Mouse (Mus musculus) kidney, embryonic 15.5 days (tissue): ENCODE measurements around the gene Ap1m2. TPM values are rescaled to one million over a fixed set of nuclear protein-coding genes. Genes with fewer than 3 reads are reported as not detected.
"Not testable (repeated sequence)": the region's sequence is repeated elsewhere in the genome, so short reads cannot be mapped to it uniquely, and the experiment has no call there.

Source experiments
- ATAC-seq: fragments of 200-750 bp; cut with Nextera tagmentation; replicated peaks from 2 replicates; pipeline ENCODE4 v1.8.0; 2017; ENCODE audit warnings: moderate TSS enrichment; ENCODE audit not compliant: low FRiP score
- H3K27ac ChIP-seq: fragments of 300-500 bp; sonication (generic); 2 replicates; pipeline ENCODE4 v1.5.1; 2015; ENCODE audit warnings: mild to moderate bottlenecking, inconsistent platforms
- H3K27me3 ChIP-seq: fragments of 300-500 bp; sonication (generic); 2 replicates; pipeline ENCODE4 v1.6.1; 2015; ENCODE audit warnings: inconsistent platforms
- H3K36me3 ChIP-seq: fragments of 300-500 bp; sonication (generic); 2 replicates; pipeline ENCODE4 v1.6.1; 2015; ENCODE audit warnings: inconsistent platforms
- H3K4me1 ChIP-seq: fragments of 300-500 bp; sonication (generic); 2 replicates; pipeline ENCODE4 v1.6.1; 2015; ENCODE audit warnings: inconsistent platforms
- H3K4me2 ChIP-seq: fragments of 300-500 bp; sonication (generic); 2 replicates; pipeline ENCODE4 v1.6.1; 2015; ENCODE audit warnings: moderate library complexity, mild to moderate bottlenecking, inconsistent platforms
- H3K4me3 ChIP-seq: fragments of 300-500 bp; sonication (generic); replicated peaks from 2 replicates; pipeline ENCODE4 v1.5.1; 2015; ENCODE audit warnings: mild to moderate bottlenecking, inconsistent platforms
- H3K9ac ChIP-seq: fragments of 300-500 bp; sonication (generic); 2 replicates; pipeline ENCODE4 v1.6.1; 2015; ENCODE audit warnings: mild to moderate bottlenecking, inconsistent platforms
- H3K9me3 ChIP-seq: fragments of 300-500 bp; sonication (generic); replicated peaks from 2 replicates; pipeline ENCODE4 v1.6.1; 2016; ENCODE audit warnings: inconsistent platforms
- WGBS: fragments of 180-500 bp; shearing (Covaris S2); methylation state at CpG from one replicate; pipeline ENCODE4 v1.1.7; 2015; ENCODE audit warnings: mixed read lengths; 5-methylcytosine and 5-hydroxymethylcytosine counted together
- polyA plus RNA-seq: library from polyadenylated mRNA; unstranded; fragments of >200 nt; fragmentation: Nextera tagmentation; extraction: Ambion mirVana; gene quantifications from 2 replicates; pipeline ENCODE4 v1.2.1, GENCODE M21; 2015

Gene Ap1m2
- polyA plus RNA-seq, 1 experiment from 2014 or later, result 37.1 TPM

- 84% methylated on average over 8 of the region's 8 CpGs for whole genome bisulfite sequencing
- H3K27ac ChIP-seq, result no peak overlapping the region
Observed at GRCm38 (mm10) chr9:21336491-21336890, 24.4 kb upstream of the Ap1m2 start.

GRCm38 (mm10) chr9:21335391-21335790, 23.3 kb upstream of the Ap1m2 start:
- Histone ChIP-seq H3K27ac (no peak overlapping the region), H3K36me3 (peaks cover 12% of the 10 kb centered on the region), H3K9ac (no peak overlapping the region), H3K4me3 (no peak overlapping the region), H3K9me3 (no peaks in the 10 kb centered on the region), H3K4me2 (no peak overlapping the region), H3K27me3 (no peaks in the 10 kb centered on the region), H3K4me1 (peaks cover 36% of the 10 kb centered on the region)
- ATAC-seq, result no peak
- 78% methylated on average over 4 of the region's 4 CpGs for WGBS

More at GRCm38 (mm10) chr9:21336491-21336890, 24.4 kb upstream of the Ap1m2 start:
- H3K4me2 ChIP-seq, result no peak overlapping the region
- no peaks in the 10 kb centered on the region for H3K9me3 ChIP-seq
- ATAC-seq, result no peak
- H3K9ac ChIP-seq, result no peak overlapping the region
- H3K27me3 ChIP-seq, result no peaks in the 10 kb centered on the region
- peaks cover 18% of the 10 kb centered on the region for H3K36me3 ChIP-seq
- peaks cover 35% of the 10 kb centered on the region for H3K4me1 ChIP-seq
- no peak overlapping the region for H3K4me3 ChIP-seq

- Histone ChIP-seq H3K4me2 (no peak overlapping the region), H3K9ac (no peak overlapping the region), H3K27ac (no peak overlapping the region), H3K27me3 (no peaks in the 10 kb centered on the region), H3K4me3 (no peak overlapping the region), H3K36me3 (peaks cover 5% of the 10 kb centered on the region; the same call in 1 of the 2 replicates), H3K9me3 (no peaks in the 10 kb centered on the region), H3K4me1 (peaks cover 36% of the 10 kb centered on the region)
- ATAC-seq, result no peak
Observed at GRCm38 (mm10) chr9:21334747-21335146, 22.6 kb upstream of the Ap1m2 start.

- Histone ChIP-seq H3K9ac (no peak overlapping the region), H3K4me2 (no peak overlapping the region), H3K27ac (no peak overlapping the region), H3K4me3 (no peak overlapping the region), H3K36me3 (no peaks in the 10 kb centered on the region), H3K9me3 (no peaks in the 10 kb centered on the region), H3K4me1 (peaks cover 36% of the 10 kb centered on the region), H3K27me3 (no peaks in the 10 kb centered on the region)
- 53% methylated on average over 1 of the region's 1 CpGs for WGBS
- ATAC-seq, result no peak
Observed at GRCm38 (mm10) chr9:21333523-21333922, 21.4 kb upstream of the Ap1m2 start.

GRCm38 (mm10) chr9:21332161-21333061, 20.3 kb upstream of the Ap1m2 start:
- no peak overlapping the region for H3K9ac ChIP-seq
- peaks cover 30% of the 10 kb centered on the region for H3K4me1 ChIP-seq
- WGBS, result 39% methylated on average over 9 of the region's 9 CpGs
- ATAC-seq, result no peak
- no peak overlapping the region for H3K4me2 ChIP-seq
- H3K9me3 ChIP-seq, result no peaks in the 10 kb centered on the region
- 0 out of 2 replicates have a peak overlapping the region, but pooled peaks have one; percentile 39 for H3K27ac ChIP-seq
- H3K36me3 ChIP-seq, result no peaks in the 10 kb centered on the region
- H3K27me3 ChIP-seq, result no peaks in the 10 kb centered on the region
- no peak overlapping the region for H3K4me3 ChIP-seq

- Histone ChIP-seq H3K4me1 (peaks cover 25% of the 10 kb centered on the region), H3K9me3 (no peaks in the 10 kb centered on the region), H3K9ac (no peak overlapping the region), H3K36me3 (no peaks in the 10 kb centered on the region), H3K4me2 (no peak overlapping the region), H3K27ac (0 out of 2 replicates have a peak overlapping the region, but pooled peaks have one; percentile 39), H3K4me3 (no peak overlapping the region), H3K27me3 (no peaks in the 10 kb centered on the region)
- ATAC-seq, result no peak
- WGBS, result 79% methylated on average over 12 of the region's 12 CpGs
Observed at GRCm38 (mm10) chr9:21331365-21332140, 19.4 kb upstream of the Ap1m2 start.

GRCm38 (mm10) chr9:21329699-21330289, 17.7 kb upstream of the Ap1m2 start:
- Histone ChIP-seq H3K4me1 (peaks cover 25% of the 10 kb centered on the region), H3K27me3 (no peaks in the 10 kb centered on the region), H3K9me3 (no peaks in the 10 kb centered on the region), H3K27ac (no peak overlapping the region), H3K4me3 (no peak overlapping the region), H3K4me2 (no peak overlapping the region), H3K9ac (no peak overlapping the region), H3K36me3 (no peaks in the 10 kb centered on the region)
- WGBS, result 95% methylated on average over 10 of the region's 10 CpGs
- ATAC-seq, result no peak

GRCm38 (mm10) chr9:21329041-21329440, 16.9 kb upstream of the Ap1m2 start:
- no peak overlapping the region for H3K27ac ChIP-seq
- H3K36me3 ChIP-seq, result no peaks in the 10 kb centered on the region
- H3K4me2 ChIP-seq, result no peak overlapping the region
- H3K9ac ChIP-seq, result no peak overlapping the region
- H3K4me1 ChIP-seq, result peaks cover 28% of the 10 kb centered on the region
- no peak for ATAC-seq
- WGBS, result 70% methylated on average over 3 of the region's 5 CpGs
- H3K4me3 ChIP-seq, result no peak overlapping the region
- H3K27me3 ChIP-seq, result no peaks in the 10 kb centered on the region
- no peaks in the 10 kb centered on the region for H3K9me3 ChIP-seq

GRCm38 (mm10) chr9:21328041-21328440, 15.9 kb upstream of the Ap1m2 start:
- Histone ChIP-seq H3K27ac (no peak overlapping the region), H3K4me3 (no peak overlapping the region), H3K9ac (no peak overlapping the region), H3K27me3 (no peaks in the 10 kb centered on the region), H3K9me3 (no peaks in the 10 kb centered on the region), H3K36me3 (no peaks in the 10 kb centered on the region), H3K4me1 (peaks cover 20% of the 10 kb centered on the region), H3K4me2 (no peak overlapping the region)
- no peak for ATAC-seq
- 78% methylated on average over 3 of the region's 3 CpGs for WGBS

- no peaks in the 10 kb centered on the region for H3K9me3 ChIP-seq
- ATAC-seq, result no peak
- no peaks in the 10 kb centered on the region for H3K27me3 ChIP-seq
- H3K4me2 ChIP-seq, result no peak overlapping the region
- H3K4me1 ChIP-seq, result peaks cover 16% of the 10 kb centered on the region
- H3K9ac ChIP-seq, result no peak overlapping the region
- no peaks in the 10 kb centered on the region for H3K36me3 ChIP-seq
- 72% methylated on average over 3 of the region's 3 CpGs for WGBS
- no peak overlapping the region for H3K27ac ChIP-seq
- no peak overlapping the region for H3K4me3 ChIP-seq
Observed at GRCm38 (mm10) chr9:21327569-21327968, 15.4 kb upstream of the Ap1m2 start.

- no peak for ATAC-seq
- WGBS, result 86% methylated on average over 11 of the region's 11 CpGs
Observed at GRCm38 (mm10) chr9:21324269-21324668, 12.1 kb upstream of the Ap1m2 start.

GRCm38 (mm10) chr9:21322917-21323297, 10.8 kb upstream of the Ap1m2 start:
- not testable (repeated sequence) for ATAC-seq

More at GRCm38 (mm10) chr9:21324269-21324668, 12.1 kb upstream of the Ap1m2 start:
- Histone ChIP-seq H3K27ac (no peak overlapping the region), H3K27me3 (no peaks in the 10 kb centered on the region), H3K4me3 (no peak overlapping the region), H3K4me2 (no peak overlapping the region), H3K36me3 (no peaks in the 10 kb centered on the region), H3K9ac (no peak overlapping the region), H3K9me3 (no peaks in the 10 kb centered on the region), H3K4me1 (peaks cover 25% of the 10 kb centered on the region)

More at GRCm38 (mm10) chr9:21322917-21323297, 10.8 kb upstream of the Ap1m2 start:
- not testable (repeated sequence) for H3K4me2 ChIP-seq, H3K27ac ChIP-seq, H3K4me3 ChIP-seq, H3K9me3 ChIP-seq, H3K9ac ChIP-seq, H3K27me3 ChIP-seq, H3K36me3 ChIP-seq
- WGBS, result 87% methylated on average over 8 of the region's 8 CpGs
- peaks cover 25% of the 10 kb centered on the region for H3K4me1 ChIP-seq
